Mouse (Mus musculus) midbrain, embryonic 14.5 days (tissue): ENCODE results near the gene Yap1. TPM values are rescaled to one million over a fixed set of nuclear protein-coding genes. Genes with fewer than 3 reads are reported as not detected.
"Not testable (repeated sequence)": the region's sequence is repeated elsewhere in the genome, so short reads cannot be mapped to it uniquely, and the experiment has no call there.

Experiments used
- ATAC-seq: fragments of 200-750 bp; cut with Nextera tagmentation; 2 replicates; pipeline ENCODE4 v1.8.0; 2017; ENCODE audit warnings: moderate number of reproducible peaks, moderate library complexity; ENCODE audit not compliant: low FRiP score, low TSS enrichment
- DNase-seq: peaks from one replicate; pipeline ENCODE4 v3.0.0-alpha.2; 2015
- H3K27ac ChIP-seq: fragments of 300-500 bp; sonication (generic); replicated peaks from 2 replicates; pipeline ENCODE4 v1.5.1; 2014; ENCODE audit warnings: mild to moderate bottlenecking, low read depth, low read length, moderate library complexity
- H3K27me3 ChIP-seq: fragments of 300-500 bp; sonication (generic); 2 replicates; pipeline ENCODE4 v1.6.1; 2014; ENCODE audit warnings: low read length, control low read depth, mixed read lengths; ENCODE audit not compliant: control insufficient read depth, insufficient read depth
- H3K36me3 ChIP-seq: fragments of 300-500 bp; sonication (generic); 2 replicates; pipeline ENCODE4 v1.6.1; 2014; ENCODE audit warnings: low read length, control low read depth; ENCODE audit not compliant: control insufficient read depth, insufficient read depth
- H3K4me1 ChIP-seq: fragments of 300-500 bp; sonication (generic); 2 replicates; pipeline ENCODE4 v1.6.1; 2014; ENCODE audit warnings: mild to moderate bottlenecking, antibody characterized with exemption, low read length, control low read depth; ENCODE audit not compliant: control insufficient read depth, insufficient read depth
- H3K4me2 ChIP-seq: fragments of 300-500 bp; sonication (generic); 2 replicates; pipeline ENCODE4 v1.6.1; 2014; ENCODE audit warnings: mild to moderate bottlenecking, low read length, moderate library complexity
- H3K4me3 ChIP-seq: fragments of 300-500 bp; sonication (generic); replicated peaks from 2 replicates; pipeline ENCODE4 v1.5.1; 2014; ENCODE audit warnings: low read depth, low read length
- H3K9ac ChIP-seq: fragments of 300-500 bp; sonication (generic); replicated peaks from 2 replicates; pipeline ENCODE4 v1.6.1; 2014; ENCODE audit warnings: mild to moderate bottlenecking, low read length, moderate library complexity
- H3K9me3 ChIP-seq: fragments of 300-500 bp; sonication (generic); 2 replicates; pipeline ENCODE4 v1.6.1; 2016; ENCODE audit warnings: low read length, control low read depth, mixed read lengths; ENCODE audit not compliant: control insufficient read depth
- WGBS: fragments of 180-500 bp; shearing (Covaris S2); extraction: QIAGEN DNeasy Blood & Tissue Kit; methylation state at CpG from one replicate; pipeline ENCODE4 v1.1.7; 2014; 5-methylcytosine and 5-hydroxymethylcytosine counted together
- polyA plus RNA-seq: library from polyadenylated mRNA; unstranded; fragments of >200 nt; fragmentation: Nextera tagmentation; extraction: Ambion mirVana; gene quantifications from 2 replicates; pipeline ENCODE4 v1.2.1, GENCODE M21; 2014

Gene Yap1
- polyA plus RNA-seq, 1 experiment from 2014 or later, result 7.8 TPM

DNA sequence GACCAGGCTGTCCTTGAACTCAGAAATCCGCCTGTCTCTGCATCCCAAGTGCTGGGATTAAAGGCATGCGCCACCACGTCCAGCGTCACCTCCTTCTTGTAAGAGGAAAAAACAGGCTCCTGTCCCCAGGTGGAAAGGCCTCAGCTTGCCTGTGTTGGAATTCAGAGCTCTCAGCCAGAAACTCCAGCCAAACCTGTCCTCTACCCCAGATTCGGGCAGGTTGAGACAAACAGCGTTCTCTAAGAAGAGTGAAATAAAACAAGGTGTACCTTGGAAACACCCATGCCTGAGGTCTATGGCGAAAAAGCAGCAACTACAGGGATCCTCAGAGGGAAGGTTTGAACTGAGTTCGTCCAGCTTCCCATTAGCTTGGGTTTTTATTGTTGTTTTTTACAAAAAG, 103.4 kb downstream of the Yap1 start:
- 96% methylated on average over 8 of the region's 8 CpGs for WGBS
- ATAC-seq (no peak), DNase-seq (no peak)
- Histone ChIP-seq H3K9ac (no peak overlapping the region), H3K27me3 (no peaks in the 10 kb centered on the region), H3K4me2 (no peak overlapping the region), H3K9me3 (no peaks in the 10 kb centered on the region), H3K4me3 (no peak overlapping the region), H3K4me1 (no peaks in the 10 kb centered on the region), H3K36me3 (no peaks in the 10 kb centered on the region), H3K27ac (no peak overlapping the region)

DNA sequence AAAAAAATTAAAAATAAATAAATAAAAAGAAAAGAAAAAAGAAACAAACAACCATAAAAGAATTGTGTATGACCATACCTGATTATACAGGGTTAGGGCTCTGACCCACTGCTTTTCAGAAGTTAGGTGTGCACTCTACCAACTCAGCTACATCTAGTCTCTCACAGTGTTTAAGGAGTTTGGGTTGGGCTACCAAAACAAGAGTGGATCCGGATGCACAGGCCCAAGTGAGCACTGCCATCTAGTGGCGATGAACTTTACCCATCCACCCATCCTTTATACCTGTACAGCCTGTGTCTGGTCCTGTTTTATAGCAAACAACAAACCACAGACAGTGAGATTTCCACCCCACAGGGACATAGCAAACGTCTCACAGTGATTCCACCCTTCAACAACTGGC, 106.9 kb downstream of the Yap1 start:
- WGBS, result 2% methylated on average over 3 of the region's 3 CpGs
- H3K27me3 ChIP-seq, result no peaks in the 10 kb centered on the region
- no peak overlapping the region for H3K4me3 ChIP-seq
- no peaks in the 10 kb centered on the region for H3K4me1 ChIP-seq
- H3K4me2 ChIP-seq, result no peak overlapping the region
- H3K9ac ChIP-seq, result no peak overlapping the region
- peak; percentile 85 for DNase-seq
- no peaks in the 10 kb centered on the region for H3K36me3 ChIP-seq
- no peaks in the 10 kb centered on the region; the same call in 1 of the 2 replicates for H3K9me3 ChIP-seq
- ATAC-seq, result peak; percentile 82
- H3K27ac ChIP-seq, result no peak overlapping the region

DNA sequence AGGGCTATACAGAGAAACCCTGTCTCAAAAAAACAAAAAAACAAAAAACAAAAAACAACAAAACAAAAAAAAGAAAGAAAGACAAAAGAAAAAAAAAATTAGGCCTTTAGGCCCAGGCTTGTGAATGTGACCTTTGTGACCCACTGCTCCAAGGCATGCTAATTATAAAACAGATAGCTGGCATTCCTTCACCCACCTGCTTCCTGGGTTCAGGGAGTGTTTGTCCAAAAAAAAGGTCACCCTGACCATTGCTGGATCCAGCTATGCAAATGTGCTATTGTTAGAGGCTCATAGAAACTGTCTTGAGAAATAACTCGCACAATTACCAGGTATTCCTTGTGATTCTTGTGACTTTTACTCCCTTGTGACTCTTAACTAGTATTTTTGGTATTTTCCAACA, 112.6 kb downstream of the Yap1 start:
- not testable (repeated sequence) for DNase-seq, ATAC-seq, H3K27me3 ChIP-seq

GRCm38 (mm10) chr9:7891177-7891576, 113.2 kb downstream of the Yap1 start:
- H3K4me3 ChIP-seq, result no peak overlapping the region
- H3K27ac ChIP-seq, result no peak overlapping the region
- H3K27me3 ChIP-seq, result no peaks in the 10 kb centered on the region
- DNase-seq, result no peak
- H3K4me2 ChIP-seq, result no peak overlapping the region
- 73% methylated on average over 1 of the region's 1 CpGs for WGBS
- no peak for ATAC-seq
- no peak overlapping the region for H3K9ac ChIP-seq
- no peaks in the 10 kb centered on the region for H3K36me3 ChIP-seq
- no peaks in the 10 kb centered on the region for H3K4me1 ChIP-seq
- no peaks in the 10 kb centered on the region; the same call in 1 of the 2 replicates for H3K9me3 ChIP-seq

More for the DNA sequence above, 112.6 kb downstream of the Yap1 start:
- H3K4me3 ChIP-seq, H3K27ac ChIP-seq, H3K4me1 ChIP-seq, H3K4me2 ChIP-seq, H3K9ac ChIP-seq, H3K9me3 ChIP-seq, H3K36me3 ChIP-seq: not testable (repeated sequence)
- 95% methylated on average over 1 of the region's 1 CpGs for WGBS

DNA sequence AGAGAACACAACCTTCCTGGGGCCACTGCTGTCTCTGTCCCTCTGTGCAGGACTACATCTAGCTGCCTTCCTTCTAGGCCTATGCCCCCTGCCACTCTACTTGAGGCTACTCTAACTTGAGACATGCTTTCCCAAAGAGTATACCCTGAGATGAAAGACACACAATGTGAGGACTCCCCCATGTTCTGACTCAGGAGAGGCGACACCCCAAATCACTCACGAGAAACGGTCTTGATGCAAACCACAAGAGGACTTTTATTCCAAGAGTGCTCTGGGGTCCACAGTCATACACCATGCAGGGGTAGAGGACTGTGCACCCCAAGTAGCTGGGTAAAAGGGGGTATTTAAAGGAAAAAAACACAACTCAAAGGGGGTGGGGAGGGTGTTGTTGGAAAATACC, 120.0 kb downstream of the Yap1 start:
- H3K9ac ChIP-seq, result no peak overlapping the region
- ATAC-seq (no peak), DNase-seq (no peak)
- WGBS, result 95% methylated on average over 3 of the region's 3 CpGs
- no peaks in the 10 kb centered on the region for H3K27me3 ChIP-seq
- no peak overlapping the region for H3K4me3 ChIP-seq
- no peak overlapping the region for H3K27ac ChIP-seq
- H3K36me3 ChIP-seq, result no peaks in the 10 kb centered on the region
- H3K4me2 ChIP-seq, result no peak overlapping the region
- no peaks in the 10 kb centered on the region for H3K4me1 ChIP-seq
- no peaks in the 10 kb centered on the region for H3K9me3 ChIP-seq

DNA sequence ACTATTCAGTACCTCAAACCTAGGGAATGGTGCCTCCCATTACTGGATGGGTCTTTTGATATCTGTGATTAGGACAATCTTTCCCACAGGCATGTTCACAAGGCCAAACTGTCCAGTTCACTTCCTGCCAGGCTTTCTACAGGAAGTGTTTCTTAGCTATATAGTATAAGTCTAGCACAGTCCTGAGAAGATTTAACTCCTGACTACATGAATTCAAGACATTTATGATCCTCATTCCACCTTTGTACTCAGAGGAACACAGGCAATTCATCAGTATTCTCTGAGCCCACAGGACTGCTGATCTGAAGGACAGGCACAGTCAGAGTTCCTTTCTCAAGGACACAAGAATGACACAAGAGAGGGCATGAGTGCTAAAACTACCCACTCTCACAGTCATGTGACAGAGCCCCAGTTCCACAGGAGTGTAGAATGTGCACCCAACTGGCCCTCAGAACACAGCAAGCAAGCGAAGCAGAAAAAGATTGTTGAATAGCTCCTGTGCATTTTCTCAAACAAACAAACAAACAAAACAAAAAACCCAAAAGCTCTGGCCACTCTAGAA, 122.0 kb downstream of the Yap1 start:
- Histone ChIP-seq H3K4me3 (no peak overlapping the region), H3K4me2 (no peak overlapping the region), H3K27me3 (no peaks in the 10 kb centered on the region), H3K36me3 (no peaks in the 10 kb centered on the region), H3K27ac (no peak overlapping the region), H3K9me3 (no peaks in the 10 kb centered on the region), H3K4me1 (no peaks in the 10 kb centered on the region), H3K9ac (no peak overlapping the region)
- DNase-seq (no peak), ATAC-seq (no peak)
- WGBS, result 94% methylated on average over 1 of the region's 1 CpGs

Other genes starting within 250 kb of the Yap1 start
- gene Tmem123, start 240.6 kb downstream of the Yap1 start, polyA plus RNA-seq, result 16.1 and 32.0 TPM in 2 replicates
- 41.7 and 57.7 TPM in 2 replicates for gene Birc2, start 167.5 kb downstream of the Yap1 start, polyA plus RNA-seq
- 0.51 and 2.0 TPM in 2 replicates for gene Birc3, start 131.4 kb downstream of the Yap1 start, polyA plus RNA-seq
- gene Cfap300, start 38.2 kb upstream of the Yap1 start, polyA plus RNA-seq, result 15.8 and 18.2 TPM in 2 replicates
- 4.8 and 5.2 TPM in 2 replicates for gene Cep126, start 129.7 kb upstream of the Yap1 start, polyA plus RNA-seq